Mouse (Mus musculus) forebrain, embryonic 14.5 days (tissue): Measurements from ENCODE around the gene Emd. TPM values are rescaled to one million over a fixed set of nuclear protein-coding genes. Genes with fewer than 3 reads are reported as not detected.

Source experiments
- ATAC-seq: fragments of 200-750 bp; cut with Nextera tagmentation; 2 replicates; pipeline ENCODE4 v1.8.0; 2017; ENCODE audit warnings: mild to moderate bottlenecking, moderate library complexity
- DNase-seq: peaks from one replicate; pipeline ENCODE4 v3.0.0-alpha.2; 2015; ENCODE audit warnings: low spot score
- H3K27ac ChIP-seq: fragments of 300-500 bp; sonication (generic); 2 replicates; pipeline ENCODE4 v1.5.1; 2014; ENCODE audit warnings: low read depth, mild to moderate bottlenecking, control low read depth, low read length, moderate library complexity
- H3K27me3 ChIP-seq: fragments of 300-500 bp; sonication (generic); replicated peaks from 2 replicates; pipeline ENCODE4 v1.6.1; 2014; ENCODE audit warnings: low read length, control low read depth, mixed read lengths; ENCODE audit not compliant: control insufficient read depth, insufficient read depth
- H3K36me3 ChIP-seq: fragments of 300-500 bp; sonication (generic); 2 replicates; pipeline ENCODE4 v1.6.1; 2014; ENCODE audit warnings: low read length, control low read depth; ENCODE audit not compliant: control insufficient read depth, insufficient read depth
- H3K4me1 ChIP-seq: fragments of 300-500 bp; sonication (generic); 2 replicates; pipeline ENCODE4 v1.6.1; 2014; ENCODE audit warnings: antibody characterized with exemption, low read length, control low read depth; ENCODE audit not compliant: control insufficient read depth, insufficient read depth
- H3K4me2 ChIP-seq: fragments of 300-500 bp; sonication (generic); 2 replicates; pipeline ENCODE4 v1.6.1; 2014; ENCODE audit warnings: mild to moderate bottlenecking, control low read depth, low read length
- H3K4me3 ChIP-seq: fragments of 300-500 bp; sonication (generic); 2 replicates; pipeline ENCODE4 v1.5.1; 2014; ENCODE audit warnings: low read depth, low read length, control low read depth
- H3K9ac ChIP-seq: fragments of 300-500 bp; sonication (generic); 2 replicates; pipeline ENCODE4 v1.6.1; 2014; ENCODE audit warnings: mild to moderate bottlenecking, low read length, control low read depth, moderate library complexity
- H3K9me3 ChIP-seq: fragments of 300-500 bp; sonication (generic); replicated peaks from 2 replicates; pipeline ENCODE4 v1.6.1; 2016; ENCODE audit warnings: low read length, control low read depth, mixed read lengths; ENCODE audit not compliant: control insufficient read depth
- WGBS: fragments of 180-500 bp; shearing (Covaris S2); extraction: QIAGEN DNeasy Blood & Tissue Kit; methylation state at CpG from one replicate; pipeline ENCODE4 v1.1.7; 2014; 5-methylcytosine and 5-hydroxymethylcytosine counted together
- polyA plus RNA-seq: library from polyadenylated mRNA; unstranded; fragments of >200 nt; fragmentation: Nextera tagmentation; extraction: Ambion mirVana; gene quantifications from 2 replicates; pipeline ENCODE4 v1.2.1, GENCODE M21; 2014

Gene Emd
- polyA plus RNA-seq, 1 experiment from 2014 or later: 37.9 TPM

- WGBS: 41% methylated on average over 3 of the region's 3 CpGs
- Histone ChIP-seq H3K4me1 (no peaks in the 10 kb centered on the region), H3K4me3 (peak overlapping the region; percentile 51), H3K9ac (peak overlapping the region; percentile 76), H3K27ac (peak overlapping the region; percentile 87; the same call in 1 of the 2 replicates), H3K4me2 (peak overlapping the region; percentile 68), H3K9me3 (no peaks in the 10 kb centered on the region), H3K36me3 (peaks cover 35% of the 10 kb centered on the region), H3K27me3 (no peaks in the 10 kb centered on the region)
- DNase-seq (peak; percentile 83), ATAC-seq (peak; percentile 40)
Observed at GRCm38 (mm10) chrX:74244614-74245083, 9.8 kb upstream of the Emd start.

- WGBS: 46% methylated on average over 1 of the region's 1 CpGs
- peak overlapping the region; percentile 51 for H3K4me3 ChIP-seq
- no peak for DNase-seq
Observed at GRCm38 (mm10) chrX:74245107-74245506, 9.4 kb upstream of the Emd start.

GRCm38 (mm10) chrX:74245687-74246086 is 8.8 kb upstream of the Emd start:
- H3K4me3 ChIP-seq: peak overlapping the region; percentile 51
- DNase-seq (peak; percentile 82), ATAC-seq (peak; percentile 54)
- peak overlapping the region; percentile 68 for H3K4me2 ChIP-seq
- H3K27ac ChIP-seq: peak overlapping the region; percentile 87
- no peaks in the 10 kb centered on the region for H3K27me3 ChIP-seq
- H3K9ac ChIP-seq: peak overlapping the region; percentile 76
- no peaks in the 10 kb centered on the region for H3K9me3 ChIP-seq
- H3K4me1 ChIP-seq: no peaks in the 10 kb centered on the region
- 37% methylated on average over 21 of the region's 21 CpGs for WGBS
- H3K36me3 ChIP-seq: peaks cover 24% of the 10 kb centered on the region

More at GRCm38 (mm10) chrX:74245107-74245506, 9.4 kb upstream of the Emd start:
- peak overlapping the region; percentile 87 for H3K27ac ChIP-seq
- no peaks in the 10 kb centered on the region for H3K9me3 ChIP-seq
- H3K27me3 ChIP-seq: no peaks in the 10 kb centered on the region
- peak overlapping the region; percentile 68 for H3K4me2 ChIP-seq
- H3K9ac ChIP-seq: peak overlapping the region; percentile 76
- H3K36me3 ChIP-seq: peaks cover 30% of the 10 kb centered on the region
- H3K4me1 ChIP-seq: no peaks in the 10 kb centered on the region
- no peak for ATAC-seq

GRCm38 (mm10) chrX:74246213-74246681 is 8.2 kb upstream of the Emd start:
- ATAC-seq: peak; percentile 92
- Histone ChIP-seq H3K27ac (peak overlapping the region; percentile 87), H3K36me3 (peaks cover 19% of the 10 kb centered on the region), H3K4me1 (no peaks in the 10 kb centered on the region), H3K4me3 (peak overlapping the region; percentile 51), H3K4me2 (peak overlapping the region; percentile 68), H3K9ac (peak overlapping the region; percentile 76), H3K9me3 (no peaks in the 10 kb centered on the region), H3K27me3 (no peaks in the 10 kb centered on the region)
- 26% methylated on average over 38 of the region's 38 CpGs for WGBS
- DNase-seq: peak; percentile 97

- 28% methylated on average over 15 of the region's 15 CpGs for WGBS
- peak overlapping the region; percentile 51 for H3K4me3 ChIP-seq
- H3K9ac ChIP-seq: peak overlapping the region; percentile 48; the same call in 1 of the 2 replicates
- H3K36me3 ChIP-seq: peaks cover 14% of the 10 kb centered on the region
- 0 out of 2 replicates have a peak overlapping the region, but pooled peaks have one; percentile 35 for H3K27ac ChIP-seq
- no peak for DNase-seq
- H3K27me3 ChIP-seq: no peaks in the 10 kb centered on the region
- H3K9me3 ChIP-seq: no peaks in the 10 kb centered on the region
- no peaks in the 10 kb centered on the region for H3K4me1 ChIP-seq
- ATAC-seq: no peak
- H3K4me2 ChIP-seq: peak overlapping the region; percentile 49
Observed at GRCm38 (mm10) chrX:74246693-74247092, 7.8 kb upstream of the Emd start.

GRCm38 (mm10) chrX:74248651-74249050 is 5.8 kb upstream of the Emd start:
- ATAC-seq (no peak), DNase-seq (peak; percentile 76)
- WGBS: 13% methylated on average over 3 of the region's 3 CpGs
- no peak overlapping the region for H3K9ac ChIP-seq
- H3K4me1 ChIP-seq: no peaks in the 10 kb centered on the region
- no peaks in the 10 kb centered on the region for H3K36me3 ChIP-seq
- no peaks in the 10 kb centered on the region for H3K27me3 ChIP-seq
- no peaks in the 10 kb centered on the region for H3K9me3 ChIP-seq
- no peak overlapping the region for H3K4me3 ChIP-seq
- H3K4me2 ChIP-seq: peak overlapping the region; percentile 57; the same call in 1 of the 2 replicates
- H3K27ac ChIP-seq: no peak overlapping the region

- DNase-seq: peak; percentile 55
Observed at GRCm38 (mm10) chrX:74249615-74250014, 4.9 kb upstream of the Emd start, which contains the start of gene Flna. Gene Flna (minus strand): TSS chrX:74249820.

GRCm38 (mm10) chrX:74254888-74255565 is 540 bp downstream of the Emd start:
- Histone ChIP-seq H3K9ac (peak overlapping the region; percentile 76), H3K9me3 (no peaks in the 10 kb centered on the region), H3K27ac (peak overlapping the region; percentile 90), H3K4me2 (peak overlapping the region; percentile 66), H3K27me3 (no peaks in the 10 kb centered on the region), H3K36me3 (peaks cover 14% of the 10 kb centered on the region), H3K4me1 (peaks cover 5% of the 10 kb centered on the region; the same call in 1 of the 2 replicates), H3K4me3 (peak overlapping the region; percentile 50)
- peak; percentile 6; the same call in 1 of the 2 replicates for ATAC-seq
- no peak for DNase-seq
- WGBS: 32% methylated on average over 31 of the region's 31 CpGs

More at GRCm38 (mm10) chrX:74249615-74250014, 4.9 kb upstream of the Emd start, which contains the start of gene Flna:
- H3K36me3 ChIP-seq: no peaks in the 10 kb centered on the region
- peak within 1 kb of the TSS; percentile 60 for H3K9ac ChIP-seq
- no peaks in the 10 kb centered on the region for H3K27me3 ChIP-seq
- WGBS: 40% methylated on average over 30 of the region's 38 CpGs
- no peak for ATAC-seq
- peak within 1 kb of the TSS; percentile 33 for H3K4me3 ChIP-seq
- 0 out of 2 replicates have a peak within 1 kb of the TSS, but pooled peaks have one; percentile 14 for H3K27ac ChIP-seq
- H3K4me2 ChIP-seq: peak within 1 kb of the TSS; percentile 57
- H3K9me3 ChIP-seq: no peaks in the 10 kb centered on the region
- H3K4me1 ChIP-seq: no peaks in the 10 kb centered on the region

GRCm38 (mm10) chrX:74257746-74258145 is 3.3 kb downstream of the Emd start:
- no peaks in the 10 kb centered on the region for H3K9me3 ChIP-seq
- H3K4me2 ChIP-seq: no peak overlapping the region
- H3K27ac ChIP-seq: no peak overlapping the region
- ATAC-seq (no peak), DNase-seq (no peak)
- peaks cover 5% of the 10 kb centered on the region; the same call in 1 of the 2 replicates for H3K4me1 ChIP-seq
- peaks cover 14% of the 10 kb centered on the region for H3K36me3 ChIP-seq
- 92% methylated on average over 3 of the region's 3 CpGs for WGBS
- no peaks in the 10 kb centered on the region for H3K27me3 ChIP-seq
- no peak overlapping the region for H3K9ac ChIP-seq
- no peak overlapping the region for H3K4me3 ChIP-seq
